Mouse (Mus musculus) small intestine, adult 2 months (tissue): ENCODE measurements at regions not wholly inside any gene's neighbourhood (a gene's known extent, or its start where the extent isn't known, plus 50 kb on each side); places are given as distances from the start of the nearest gene placed in this dataset.

Experiments
- CTCF ChIP-seq: fragments of 200-500 bp; IDR thresholded peaks from 2 replicates; pipeline ENCODE4 v1.5.1; 2012; ENCODE audit warnings: low read depth, mild to moderate bottlenecking, control low read depth, inconsistent platforms, low read length, moderate library complexity, mixed read lengths; ENCODE audit not compliant: insufficient replicate concordance, insufficient read length; ENCODE audit errors: extremely low read depth
- POLR2A ChIP-seq: fragments of 200-500 bp; IDR thresholded peaks from 2 replicates; pipeline ENCODE4 v1.6.1; 2012; ENCODE audit warnings: low read depth, mild to moderate bottlenecking, control low read depth, inconsistent platforms, low read length, moderate library complexity

- TF ChIP-seq CTCF (no peak), POLR2A (no peak)
These were observed 424.2 kb upstream of the Zeb2 start for GRCm38 (mm10) chr2:45541394-45541793.
